Mouse (Mus musculus): Measurements from ENCODE around the gene Ccdc60. TPM values are rescaled to one million over a fixed set of nuclear protein-coding genes. Genes with fewer than 3 reads are reported as not detected.

Ccdc60 gene
- total RNA-seq, 4 experiments from 2014 or later = 0.14 to 0.52 (median 0.38) TPM

DNA sequence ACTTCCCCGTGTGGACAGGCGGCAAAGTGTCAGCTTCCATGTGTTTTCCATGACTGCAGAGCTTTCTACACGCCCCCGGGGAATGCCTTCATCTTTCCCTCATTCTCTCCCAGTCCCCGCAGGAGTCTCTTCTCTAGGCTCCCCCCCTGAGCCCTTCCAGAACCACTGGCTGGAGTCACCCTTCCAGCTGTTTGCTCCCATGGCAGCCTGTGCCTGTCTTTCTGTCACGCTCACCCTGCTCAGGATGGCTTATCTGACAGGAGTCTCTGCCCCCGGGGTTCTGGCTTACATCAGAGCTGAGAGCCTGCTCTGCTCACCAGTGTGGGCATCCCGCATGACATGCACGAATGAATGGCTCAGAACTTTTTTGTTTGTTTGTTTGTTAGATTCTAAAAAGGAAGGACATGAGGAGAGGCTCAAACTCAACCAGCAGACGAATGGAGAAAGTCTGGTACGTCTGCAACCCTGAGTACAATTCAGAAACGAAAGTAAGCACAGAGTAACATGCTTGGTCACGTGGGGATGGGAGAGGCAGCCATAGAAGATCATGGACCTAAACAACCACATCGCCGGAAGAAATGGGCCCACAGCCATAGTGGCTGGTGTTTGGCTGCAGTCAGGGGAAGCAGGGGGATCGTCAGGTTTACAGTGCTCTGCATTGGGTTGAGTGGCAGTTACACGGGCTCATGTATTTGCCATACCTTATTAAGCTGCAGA, 17.1 kb downstream of the Ccdc60 start:
- no peak for DNase-seq (ENCODE audit: low spot score in 2 of 2)

DNA sequence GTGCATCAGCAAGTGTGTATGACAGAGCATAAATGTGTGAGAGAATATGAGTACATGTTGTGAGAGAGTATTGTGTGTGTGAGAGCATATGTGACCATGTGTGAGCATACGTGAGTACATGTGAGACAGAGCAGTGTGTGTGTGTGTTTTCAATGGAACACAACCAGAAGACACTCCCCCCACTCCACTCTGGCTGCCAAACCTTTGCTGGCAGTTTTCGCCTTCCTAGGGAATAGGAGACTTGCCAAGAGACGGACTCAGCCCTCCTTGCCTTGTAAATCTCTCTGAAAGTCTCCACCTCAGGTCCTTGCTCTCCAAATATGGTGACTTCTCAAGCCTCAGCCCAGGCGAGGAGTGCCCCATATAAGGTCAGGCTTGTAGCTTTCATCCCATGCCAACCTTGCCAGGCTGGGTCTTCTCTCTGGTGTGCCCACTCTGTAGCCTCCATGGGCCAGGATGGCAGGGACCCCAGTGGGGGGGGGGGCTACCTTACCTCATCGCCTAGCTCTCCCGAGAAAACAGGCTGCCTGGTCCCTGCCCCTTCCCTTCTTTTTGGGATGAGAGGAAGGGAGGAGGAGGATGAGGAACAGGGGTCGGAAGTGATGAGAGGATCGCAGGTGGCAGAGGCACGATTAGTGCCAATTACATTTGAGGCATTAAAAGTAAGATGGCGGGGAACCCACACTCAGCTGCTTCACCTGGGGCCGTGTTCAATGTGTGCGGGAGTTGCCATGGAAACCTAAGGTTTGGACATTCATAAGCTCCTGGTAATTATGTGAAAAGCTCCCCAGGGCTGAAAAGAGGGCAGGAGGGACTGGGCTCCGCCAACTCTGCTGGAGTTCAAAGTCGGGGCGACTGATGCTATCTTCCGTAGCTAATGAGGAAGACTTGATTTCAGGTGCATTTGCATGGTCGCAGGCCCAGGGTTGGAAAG, 19.3 kb downstream of the Ccdc60 start:
- DNase-seq (ENCODE audit: low spot score in 2 of 2) = no peak

GRCm38 (mm10) chr5:116262689-116263088, 26.1 kb downstream of the Ccdc60 start:
- no peak for DNase-seq (ENCODE audit: low spot score in 2 of 2)

GRCm38 (mm10) chr5:116261944-116262343, 26.8 kb downstream of the Ccdc60 start:
- DNase-seq (ENCODE audit: low spot score in 2 of 2) = no peak

GRCm38 (mm10) chr5:116260356-116260755, 28.4 kb downstream of the Ccdc60 start:
- DNase-seq (ENCODE audit: low spot score in 2 of 2) = no peak

GRCm38 (mm10) chr5:116258321-116258860, 30.4 kb downstream of the Ccdc60 start:
- DNase-seq (ENCODE audit: low spot score in 2 of 2) = no peak

- DNase-seq (ENCODE audit: low spot score in 2 of 2) = no peak
Observed at GRCm38 (mm10) chr5:116253914-116254313, 34.9 kb downstream of the Ccdc60 start.

DNA sequence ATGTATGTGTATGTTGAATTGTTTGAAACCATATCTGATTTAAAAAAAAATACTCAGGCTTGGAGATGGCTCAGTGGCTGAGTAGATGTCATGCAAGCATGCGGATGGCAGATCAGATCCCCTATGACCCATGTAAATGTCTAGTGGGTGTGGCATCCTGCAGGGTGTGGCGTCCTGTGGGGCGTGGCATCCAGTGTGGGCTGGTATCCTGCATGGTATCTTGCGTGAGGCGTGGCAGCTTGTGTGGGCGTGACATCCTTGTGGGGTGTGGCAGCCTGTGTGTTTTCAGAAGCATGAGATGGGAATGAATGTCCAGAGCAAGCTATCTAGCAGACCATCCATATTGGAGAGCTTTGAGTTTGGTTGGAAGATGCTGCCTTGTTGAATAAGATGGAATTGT, 36.6 kb downstream of the Ccdc60 start:
- DNase-seq (ENCODE audit: low spot score in 2 of 2) = no peak

DNA sequence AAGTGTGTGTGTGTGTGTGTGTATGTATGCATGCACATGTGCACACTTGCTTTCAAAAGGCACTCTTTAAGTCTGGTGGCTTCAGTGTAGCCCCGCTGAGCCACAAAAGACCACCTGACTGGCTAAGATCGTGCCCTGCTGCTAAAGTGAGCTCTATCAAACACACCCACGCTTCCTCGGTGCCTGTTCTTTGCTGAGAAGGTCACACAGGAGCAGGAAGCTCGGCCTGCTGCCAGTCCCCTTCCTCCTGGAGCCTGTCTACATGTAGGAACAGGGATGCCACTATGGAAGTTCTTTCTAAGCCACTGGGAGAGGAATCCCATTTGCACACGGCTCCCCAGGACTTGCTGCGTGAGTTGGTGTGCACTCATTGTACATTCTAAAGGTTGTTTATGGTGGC, 42.1 kb downstream of the Ccdc60 start:
- DNase-seq (ENCODE audit: low spot score in 2 of 2) = no peak

- no peak for DNase-seq (ENCODE audit: low spot score in 2 of 2)
Observed at GRCm38 (mm10) chr5:116244476-116244875, 44.3 kb downstream of the Ccdc60 start.

DNA sequence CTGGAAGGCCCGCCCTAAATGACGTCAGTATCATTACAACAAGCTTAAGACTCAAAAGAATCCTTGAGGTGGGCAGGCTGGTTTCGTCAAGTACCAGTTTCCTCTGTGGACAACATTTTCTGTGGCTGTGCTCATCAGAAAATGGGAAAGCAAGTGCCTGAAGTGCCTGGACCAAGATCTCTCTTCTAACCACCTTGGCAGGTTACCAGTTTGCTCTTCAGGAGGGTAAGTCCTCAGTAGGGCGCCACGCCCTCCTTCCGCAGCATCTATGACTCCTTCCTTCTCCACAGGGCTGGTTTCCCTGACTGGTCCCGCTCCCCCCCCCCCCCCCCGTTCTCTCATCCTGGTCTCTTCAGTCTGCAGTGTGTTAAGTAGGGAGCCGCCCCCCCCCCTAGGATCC, 45.2 kb downstream of the Ccdc60 start:
- no peak for DNase-seq (ENCODE audit: low spot score in 2 of 2)

DNA sequence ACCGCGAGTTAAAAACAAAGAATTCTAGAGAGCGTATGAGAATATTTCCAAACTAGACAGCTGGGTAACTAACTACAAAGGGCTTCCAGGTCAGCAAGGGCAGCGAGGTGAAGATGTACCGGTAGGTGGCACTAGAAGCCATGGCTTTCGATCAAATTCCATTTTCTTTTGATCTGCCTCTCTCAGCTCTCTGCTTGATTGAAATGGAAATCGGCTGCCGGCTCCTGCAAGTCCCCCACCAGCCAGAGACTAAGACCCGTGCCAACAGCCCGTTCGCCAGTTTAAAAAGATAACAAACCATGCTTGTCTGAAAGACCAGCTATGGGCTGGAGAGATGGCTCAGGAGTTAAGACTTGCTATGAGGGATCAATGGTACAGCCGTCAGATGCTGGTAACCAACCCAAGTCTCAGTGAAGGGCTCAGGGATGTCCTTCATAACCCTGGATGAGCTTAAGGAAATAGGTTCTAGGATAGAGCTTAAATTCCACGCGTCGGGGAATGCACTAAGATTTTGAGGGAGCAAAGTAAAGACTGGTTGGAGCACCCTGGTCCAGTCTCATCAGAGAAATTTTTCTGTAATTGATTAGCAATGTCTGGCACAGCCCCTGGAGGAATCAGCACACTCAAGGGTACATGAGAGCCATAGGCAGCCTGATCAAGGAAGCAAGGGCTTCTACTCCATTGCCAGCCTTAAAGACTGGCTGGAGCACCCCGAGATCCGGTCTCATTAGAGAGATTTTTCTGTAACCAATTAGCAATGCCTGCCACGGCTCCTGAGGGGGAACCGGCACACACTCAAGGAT, 56.7 kb downstream of the Ccdc60 start:
- peak; percentile 51 to 75 for DNase-seq (ENCODE audit: low spot score in 2 of 2)

- no peak for DNase-seq (ENCODE audit: low spot score in 2 of 2)
Observed at GRCm38 (mm10) chr5:116228414-116228813, 60.4 kb downstream of the Ccdc60 start.

- no peak for DNase-seq (ENCODE audit: low spot score in 2 of 2)
Observed at GRCm38 (mm10) chr5:116224023-116224422, 64.8 kb downstream of the Ccdc60 start.

DNA sequence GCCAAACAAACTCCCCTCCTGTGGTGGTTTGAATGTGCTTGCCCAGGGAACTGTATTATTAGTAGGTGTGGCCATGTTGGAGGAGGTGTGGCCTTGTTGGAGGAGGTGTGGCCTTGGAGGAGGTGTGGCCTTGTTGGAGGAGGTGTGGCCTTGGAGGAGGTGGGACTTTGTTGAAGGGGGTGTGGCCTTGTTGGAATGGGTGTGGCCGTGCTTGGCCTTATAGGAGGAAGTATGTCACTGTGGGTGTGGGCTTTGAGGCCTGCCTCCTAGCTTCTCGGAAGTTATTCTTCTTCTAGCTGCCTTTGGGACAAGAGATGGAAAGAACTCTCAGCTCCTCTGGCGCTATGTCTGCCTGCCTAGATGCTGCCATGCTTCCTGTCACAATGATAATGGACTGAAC, 66.9 kb downstream of the Ccdc60 start:
- no peak for DNase-seq (ENCODE audit: low spot score in 2 of 2)

- no peak for DNase-seq (ENCODE audit: low spot score in 2 of 2)
Observed at GRCm38 (mm10) chr5:116219288-116219687, 69.5 kb downstream of the Ccdc60 start.

DNA sequence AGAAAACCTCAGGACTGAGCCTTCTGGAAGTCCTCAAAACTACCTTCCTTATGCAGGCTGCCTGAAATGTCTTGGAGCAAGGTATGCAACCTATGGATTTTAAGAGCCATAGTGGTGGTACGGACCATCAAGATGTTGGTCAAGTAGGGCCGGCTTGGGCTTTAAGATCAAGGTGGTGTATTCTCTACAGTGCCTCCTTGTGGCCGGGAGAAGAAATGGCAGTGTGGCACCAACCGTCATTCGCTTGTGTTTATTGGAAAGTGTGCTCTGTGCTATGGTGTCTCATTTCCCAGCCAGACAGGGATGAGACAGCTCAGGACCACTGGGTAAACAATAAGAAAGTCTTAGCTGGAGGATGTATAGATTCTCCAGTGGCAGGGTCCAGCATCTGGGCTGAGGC, 76.1 kb downstream of the Ccdc60 start:
- no peak for DNase-seq (ENCODE audit: low spot score in 2 of 2)

- no peak for DNase-seq (ENCODE audit: low spot score in 2 of 2)
Observed at GRCm38 (mm10) chr5:116209378-116210091, 79.2 kb downstream of the Ccdc60 start.

GRCm38 (mm10) chr5:116208741-116209368, 79.9 kb downstream of the Ccdc60 start:
- peak; percentile 27 to 48 for DNase-seq (ENCODE audit: low spot score in 2 of 2)

DNA sequence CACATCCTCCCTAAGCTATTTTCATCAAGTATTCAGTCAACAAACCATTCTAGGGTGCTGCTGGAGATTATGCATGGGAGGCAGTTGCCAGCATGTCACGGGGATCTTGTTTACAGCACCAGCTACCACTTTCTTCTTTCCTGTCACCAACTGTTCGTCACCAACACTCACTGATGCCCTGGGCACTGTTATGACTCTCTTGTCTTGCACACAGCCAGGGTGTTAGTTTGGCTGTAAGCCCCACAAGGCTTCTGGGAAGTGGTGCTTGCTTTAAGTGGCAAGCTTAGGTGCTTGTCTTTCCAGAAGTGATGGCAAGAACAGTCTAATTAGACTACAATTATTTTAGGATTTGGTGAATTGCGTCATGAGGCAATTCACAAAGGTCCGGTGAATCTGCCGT, 86.1 kb downstream of the Ccdc60 start:
- DNase-seq (ENCODE audit: low spot score in 2 of 2) = no peak
